Mouse (Mus musculus): ENCODE measurements around the gene Arid4a.

The Arid4a gene

DNA sequence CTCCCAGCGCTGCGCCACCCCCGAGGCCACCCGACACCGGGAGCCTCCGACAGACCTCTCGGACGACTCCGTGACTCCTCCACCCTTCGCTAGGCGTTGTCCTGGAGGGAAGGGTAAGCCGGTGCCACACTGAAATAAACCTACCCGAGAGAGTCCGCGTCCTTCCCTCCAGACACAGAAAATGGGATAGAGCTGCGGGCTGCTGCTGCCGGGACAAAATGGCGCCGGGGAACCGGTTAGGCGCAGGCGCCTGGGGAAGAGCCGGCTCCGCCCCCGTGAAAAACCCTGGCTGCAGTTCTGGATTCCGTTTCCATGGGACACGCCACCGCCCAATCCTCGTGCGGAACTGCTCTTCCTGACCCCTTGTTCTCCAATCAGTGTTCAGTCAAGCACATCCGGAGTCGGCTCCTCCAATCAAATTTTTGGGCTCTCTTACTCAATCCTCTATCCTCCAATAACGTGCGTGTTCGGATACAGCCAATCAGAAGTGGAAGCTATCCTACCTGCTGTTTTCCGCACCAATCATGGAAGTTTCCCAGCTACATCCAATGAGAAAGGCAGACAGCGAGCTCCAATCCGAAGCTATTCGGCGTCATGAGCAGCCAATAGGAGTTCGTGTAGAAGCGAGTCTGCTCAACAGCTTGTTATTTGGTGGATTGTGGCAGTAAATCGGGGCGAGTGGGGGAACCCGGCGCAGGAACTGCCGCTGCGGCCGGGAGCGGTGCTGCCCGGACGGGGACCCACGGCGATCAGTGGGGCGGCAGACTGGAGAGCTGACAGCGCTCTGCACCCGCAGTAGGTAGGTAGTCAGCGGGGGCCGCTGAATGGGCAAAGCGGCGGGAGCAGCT, at the start of gene Arid4a:
Gene Arid4a (plus strand): TSS at position 628 of the 848 bp plus-strand sequence.
- DNase-seq (ENCODE audit: low spot score), result peak; percentile 100

DNA sequence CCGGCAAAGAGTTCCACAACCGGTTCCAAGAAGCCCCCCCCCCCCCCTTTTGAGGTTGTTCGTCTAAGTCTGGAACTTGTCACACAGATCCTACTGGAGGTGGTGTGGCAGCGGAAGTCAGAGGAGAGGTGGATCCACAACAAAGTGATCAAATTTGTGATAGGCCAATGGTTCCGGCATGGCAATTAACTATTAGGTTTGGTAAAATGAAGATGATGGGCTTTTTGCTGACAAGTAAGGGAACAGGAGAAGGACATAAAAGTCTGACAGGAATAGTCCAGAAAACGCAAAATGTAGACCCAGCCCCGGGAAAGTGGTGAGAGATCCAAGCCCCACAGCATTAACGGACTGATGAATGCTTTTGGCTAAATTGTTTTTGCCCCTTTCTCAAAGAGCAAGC, 48.2 kb upstream of the Arid4a start:
- no peak for DNase-seq (ENCODE audit: low spot score)

DNA sequence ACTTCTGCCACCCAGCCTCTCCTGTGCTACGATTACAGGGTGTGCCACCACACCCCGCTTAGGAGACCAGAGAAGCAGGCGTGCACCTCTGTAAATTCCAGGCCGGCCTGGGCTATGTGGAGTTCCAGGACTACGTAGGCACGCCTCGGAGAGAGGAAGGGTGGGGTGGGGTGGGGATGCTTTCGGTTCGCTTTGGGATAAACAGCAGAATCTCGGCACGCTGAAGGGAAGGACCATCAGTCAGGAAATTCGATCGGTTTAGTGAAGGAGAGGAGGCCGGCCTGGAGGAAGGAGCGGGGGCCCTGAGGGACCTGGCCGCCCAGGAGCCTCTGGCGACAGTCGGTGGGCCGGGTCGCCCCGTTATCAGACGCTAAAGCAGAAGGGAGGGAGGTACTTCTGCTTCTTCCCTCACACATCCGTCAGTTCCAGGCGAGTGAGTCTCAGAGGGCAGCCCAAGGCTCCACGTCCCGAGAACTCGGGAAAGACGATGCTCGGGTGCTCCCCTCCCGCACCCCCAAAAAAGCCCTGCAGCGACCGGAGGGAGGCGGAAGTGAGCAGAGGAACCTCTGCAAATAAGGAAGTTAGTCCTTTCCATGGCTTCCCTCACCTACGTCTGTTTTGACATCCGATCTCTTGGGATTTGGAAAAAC, 47.5 kb upstream of the Arid4a start:
- peak; percentile 60 for DNase-seq (ENCODE audit: low spot score)

DNA sequence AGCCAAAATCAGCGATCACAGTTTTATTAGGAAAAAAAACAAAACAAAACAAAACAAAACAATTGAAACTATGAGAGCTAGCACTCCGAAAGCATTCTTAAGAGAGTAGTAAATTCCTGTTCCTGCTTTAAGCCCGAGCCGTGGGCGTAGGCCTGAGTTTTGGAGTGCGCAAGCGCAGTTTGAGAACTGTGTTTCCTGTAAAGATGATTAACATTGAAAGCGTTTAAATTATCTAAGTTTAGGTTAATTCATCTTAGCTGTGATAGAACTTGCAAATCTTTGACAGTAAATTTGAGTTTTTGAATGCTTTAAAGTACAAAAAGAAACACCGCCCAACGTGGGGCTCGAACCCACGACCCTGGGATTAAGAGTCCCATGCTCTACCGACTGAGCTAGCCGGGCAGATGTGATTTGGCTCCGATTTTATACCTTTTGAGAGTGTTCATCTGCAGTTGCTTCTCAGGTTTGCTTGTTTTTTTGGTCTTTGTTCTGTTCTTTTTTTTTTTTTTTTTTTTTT, 46.9 kb upstream of the Arid4a start:
- peak; percentile 81 for DNase-seq (ENCODE audit: low spot score)

DNA sequence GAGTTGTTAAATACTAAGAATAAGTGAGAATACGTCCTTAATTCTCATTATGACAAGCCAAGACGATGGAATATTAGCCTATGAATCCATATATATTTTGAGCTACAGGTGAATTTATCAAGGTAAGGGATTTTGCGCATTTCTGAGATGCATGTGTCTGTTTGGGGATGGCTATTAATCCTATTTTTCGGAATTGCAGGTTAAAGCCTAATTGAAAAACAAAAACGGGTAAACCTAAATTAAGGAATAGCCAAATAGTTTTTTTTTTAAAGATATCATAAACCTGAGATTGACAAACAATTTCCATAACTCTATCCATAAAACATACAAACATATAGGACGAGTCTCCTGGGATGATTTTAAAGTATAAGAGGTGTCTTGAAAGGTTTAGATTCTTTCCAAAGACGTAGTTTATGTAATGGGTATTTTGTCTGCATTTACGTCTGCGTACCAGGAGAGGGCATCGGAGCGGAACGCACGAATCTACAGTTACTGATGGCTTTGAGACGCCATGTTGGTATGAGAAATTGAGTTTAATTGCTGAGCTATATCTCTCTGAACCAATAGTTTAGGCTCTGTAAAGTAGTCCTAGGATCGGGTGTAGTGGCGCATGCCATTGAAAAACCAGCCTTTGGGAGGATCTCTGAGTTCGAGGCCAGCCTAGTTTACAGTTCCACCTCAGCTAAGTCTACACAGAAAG, 46.2 kb upstream of the Arid4a start:
- peak; percentile 54 for DNase-seq (ENCODE audit: low spot score)

DNA sequence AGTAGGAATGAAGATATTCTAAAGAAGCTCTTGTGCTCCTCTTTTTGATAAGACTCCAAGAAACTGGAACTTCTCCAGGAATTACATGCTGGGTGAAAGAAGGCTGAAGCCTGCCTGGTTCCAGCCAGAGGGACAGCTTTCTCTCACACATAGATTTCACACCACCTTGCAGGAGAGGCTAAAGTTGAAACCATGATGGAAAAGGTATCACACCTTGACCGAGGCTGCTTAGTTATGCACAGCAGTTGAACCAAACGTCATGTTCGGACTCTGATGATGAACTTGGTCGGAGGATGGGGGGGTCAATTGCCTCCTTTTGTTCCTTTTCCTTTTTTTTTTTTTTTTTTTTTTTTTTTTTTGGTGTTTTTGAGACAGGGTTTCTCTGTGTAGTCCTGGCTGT, 42.0 kb upstream of the Arid4a start:
- no peak for DNase-seq (ENCODE audit: low spot score)

DNA sequence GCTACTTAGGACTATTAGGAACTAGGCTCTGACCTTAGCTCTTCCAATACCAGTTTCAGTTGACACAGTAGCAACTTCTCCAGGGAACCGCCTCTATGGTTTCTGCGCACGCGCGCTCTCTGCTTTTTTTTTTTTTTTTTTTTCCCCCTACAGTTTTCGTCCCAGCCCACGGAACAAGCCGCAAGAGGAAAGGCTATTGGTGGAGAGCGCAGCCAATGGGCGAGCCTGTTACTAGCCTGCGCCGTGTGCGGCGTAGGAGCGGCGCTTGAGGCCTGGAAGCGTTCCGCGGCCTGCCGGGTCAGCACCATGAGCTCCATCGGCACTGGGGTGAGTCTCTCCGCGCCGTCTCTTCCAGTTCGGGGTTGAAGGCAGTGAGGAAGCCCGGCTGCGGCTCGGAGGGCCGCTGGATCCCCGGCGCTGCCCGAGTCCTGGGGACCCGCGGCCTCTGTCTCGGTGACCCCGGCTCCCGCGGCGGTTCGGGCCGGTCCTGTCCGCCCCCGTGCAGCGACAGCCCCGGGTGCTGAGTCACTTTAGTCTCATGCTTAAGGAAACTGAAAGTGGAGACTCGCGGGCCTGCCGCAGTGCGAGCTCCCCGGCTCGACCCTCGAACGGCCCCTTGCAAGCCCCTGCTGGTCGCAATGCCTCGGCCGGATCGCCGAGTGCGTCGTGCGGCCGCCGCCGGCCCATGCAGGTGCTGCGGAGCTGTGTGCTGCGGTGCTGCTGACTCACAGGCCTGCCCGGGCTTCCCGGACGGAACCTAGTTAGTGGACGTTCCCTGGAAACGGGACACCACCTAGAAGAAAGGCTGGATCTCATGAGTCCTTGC, 41.1 kb upstream of the Arid4a start, which contains the start of gene Psma3:
Gene Psma3 (plus strand): TSS at position 181 of the 826 bp plus-strand sequence.
- peak; percentile 88 for DNase-seq (ENCODE audit: low spot score)

DNA sequence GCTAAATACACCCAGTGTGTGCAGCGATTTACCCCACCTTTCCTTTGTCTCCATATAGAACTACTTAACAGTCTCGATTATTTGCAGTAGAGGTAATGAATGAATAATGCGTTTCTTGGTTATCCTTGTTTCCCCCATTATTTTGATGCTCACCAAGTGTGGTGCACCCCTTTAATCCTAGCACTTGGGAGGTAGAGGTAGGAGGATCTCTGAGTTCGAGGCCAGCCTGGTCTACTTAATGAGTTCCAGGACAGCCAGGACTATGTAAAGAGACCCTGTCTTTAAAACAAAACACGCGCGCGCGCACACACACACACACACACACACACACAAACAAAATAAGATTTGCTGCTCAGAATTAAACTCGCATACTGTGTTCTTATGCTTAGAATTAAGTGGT, 40.4 kb upstream of the Arid4a start:
- no peak for DNase-seq (ENCODE audit: low spot score)

DNA sequence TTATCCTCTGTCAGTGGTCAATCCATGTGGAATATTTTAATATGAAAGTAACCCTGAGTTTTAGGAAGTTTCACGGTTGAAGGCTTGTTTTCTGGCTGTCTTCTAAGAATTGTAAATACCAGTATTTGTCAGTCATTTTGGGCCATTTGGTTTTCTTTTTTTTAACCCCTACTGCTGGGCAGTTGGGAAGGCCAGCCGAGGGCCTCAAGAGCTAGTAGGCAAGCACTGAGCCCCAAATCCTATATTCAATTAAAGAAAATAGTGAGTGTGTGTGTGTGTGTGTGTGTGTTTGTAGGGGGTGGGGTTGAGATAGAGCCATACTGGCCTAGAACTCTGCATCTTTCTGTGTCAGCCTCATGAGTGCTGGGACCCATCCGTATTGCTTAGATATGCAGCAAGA, 39.9 kb upstream of the Arid4a start:
- no peak for DNase-seq (ENCODE audit: low spot score)

DNA sequence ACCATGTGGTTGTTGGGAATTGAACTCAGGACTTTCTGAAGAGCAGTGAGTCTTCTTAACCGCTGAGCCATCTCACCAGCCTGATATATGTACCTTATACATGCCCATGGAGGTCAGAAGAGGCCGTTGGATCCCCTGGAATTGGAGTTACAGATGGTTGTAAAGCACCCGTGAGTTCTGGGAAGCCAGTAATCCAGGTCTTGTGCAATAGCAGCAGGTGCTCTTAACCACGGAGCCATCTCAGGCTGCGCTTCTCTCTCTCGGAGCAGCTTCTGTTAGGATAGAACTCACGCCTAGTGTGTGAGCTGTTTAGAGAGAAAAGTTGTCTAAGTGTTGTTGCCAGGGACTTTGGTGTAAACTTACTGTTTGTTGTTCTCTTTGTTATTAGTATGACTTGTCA, 37.4 kb upstream of the Arid4a start:
- no peak for DNase-seq (ENCODE audit: low spot score)

DNA sequence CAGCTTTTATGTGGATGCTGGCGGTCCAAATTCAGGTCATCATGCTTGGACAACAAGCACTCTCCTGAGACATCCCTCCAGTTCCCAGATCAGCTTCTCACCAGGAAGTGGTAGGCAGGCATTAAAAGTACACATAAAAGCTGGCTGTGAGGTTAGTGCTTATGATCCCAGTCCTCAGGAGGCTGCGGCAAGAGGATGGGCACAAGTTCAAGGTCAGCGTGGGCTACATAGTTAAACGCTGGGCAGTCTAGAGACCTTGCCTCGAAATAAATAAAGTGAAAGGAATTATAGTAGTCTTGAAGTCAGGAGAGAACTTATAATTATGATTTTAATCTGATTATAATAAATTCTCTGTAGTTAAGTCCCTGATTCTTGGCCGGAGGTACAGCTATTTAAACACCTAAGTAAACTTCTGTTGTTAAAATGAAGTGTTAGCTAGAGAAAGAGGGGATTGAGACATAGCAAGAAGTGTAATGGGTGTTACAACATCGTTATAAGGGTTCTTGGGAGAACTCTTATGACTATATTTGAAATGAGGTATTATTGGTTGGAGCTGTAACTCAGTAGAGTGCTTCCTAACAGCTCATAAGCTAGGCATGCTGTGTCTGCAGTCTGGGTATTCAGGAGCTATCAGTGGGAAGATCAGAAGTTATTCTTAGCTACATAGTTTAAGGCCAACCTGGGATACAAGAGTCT, 30.8 kb upstream of the Arid4a start:
- DNase-seq (ENCODE audit: low spot score), result no peak

DNA sequence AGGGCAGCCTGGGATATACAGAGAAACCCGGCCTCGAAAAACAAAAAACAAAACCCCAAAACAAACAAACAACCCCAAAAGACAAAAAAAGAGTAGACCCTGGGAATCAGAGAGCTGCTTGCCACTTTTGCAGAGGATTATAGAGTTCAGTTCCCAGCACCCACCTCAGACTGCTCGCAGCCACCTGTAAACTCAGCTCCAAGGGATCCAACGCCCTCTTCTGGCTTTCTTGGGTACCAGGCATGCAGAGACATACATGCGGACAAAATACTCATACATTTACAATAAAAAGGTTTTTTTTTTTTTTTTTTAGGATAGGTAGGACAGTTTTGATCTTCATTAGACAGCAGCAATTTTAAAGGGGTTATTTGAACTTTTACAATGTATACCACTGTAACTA, 18.6 kb upstream of the Arid4a start:
- DNase-seq (ENCODE audit: low spot score), result no peak

DNA sequence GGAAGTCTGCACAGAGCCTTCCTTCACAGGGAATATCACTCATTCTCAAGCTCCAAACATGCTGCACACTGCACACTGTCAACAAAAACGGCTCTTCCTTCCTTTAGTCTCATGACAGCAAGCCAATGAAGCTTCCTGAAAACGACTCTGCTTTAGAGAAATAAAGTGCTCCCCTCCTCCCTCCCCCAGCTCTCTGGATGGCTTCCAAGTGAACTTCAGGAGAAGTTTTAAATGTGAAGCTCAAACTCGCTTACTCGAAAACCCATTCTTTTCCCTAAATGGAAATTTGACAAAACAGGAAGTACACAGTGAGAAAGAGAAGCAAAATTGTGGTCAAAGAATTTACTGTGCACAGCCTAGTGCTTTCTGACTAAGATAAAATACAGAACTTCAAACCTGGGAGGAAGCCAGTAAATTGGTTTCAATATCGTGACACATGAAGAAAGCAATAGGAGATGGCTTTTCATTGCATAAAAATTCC, 16.3 kb upstream of the Arid4a start:
- no peak for DNase-seq (ENCODE audit: low spot score)

DNA sequence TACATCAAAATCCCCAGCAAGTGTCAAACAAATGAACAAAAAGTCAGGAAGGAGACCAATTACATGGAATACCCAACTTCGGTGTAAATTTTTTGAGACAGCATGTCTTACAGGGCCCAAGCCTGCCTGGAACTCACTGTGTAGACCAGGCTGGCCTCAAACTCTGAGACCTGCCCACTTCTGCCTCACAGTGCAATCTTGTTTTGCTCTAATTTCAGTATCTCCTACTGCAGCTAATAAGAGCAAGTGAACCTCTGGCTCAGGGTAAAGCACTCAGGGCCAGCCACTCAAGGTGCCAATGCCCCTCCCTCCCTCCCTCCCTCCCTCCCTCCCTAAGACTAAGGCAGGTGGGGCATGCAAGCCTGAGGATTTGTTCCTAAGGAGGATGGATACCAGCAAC, 15.4 kb upstream of the Arid4a start:
- no peak for DNase-seq (ENCODE audit: low spot score)

DNA sequence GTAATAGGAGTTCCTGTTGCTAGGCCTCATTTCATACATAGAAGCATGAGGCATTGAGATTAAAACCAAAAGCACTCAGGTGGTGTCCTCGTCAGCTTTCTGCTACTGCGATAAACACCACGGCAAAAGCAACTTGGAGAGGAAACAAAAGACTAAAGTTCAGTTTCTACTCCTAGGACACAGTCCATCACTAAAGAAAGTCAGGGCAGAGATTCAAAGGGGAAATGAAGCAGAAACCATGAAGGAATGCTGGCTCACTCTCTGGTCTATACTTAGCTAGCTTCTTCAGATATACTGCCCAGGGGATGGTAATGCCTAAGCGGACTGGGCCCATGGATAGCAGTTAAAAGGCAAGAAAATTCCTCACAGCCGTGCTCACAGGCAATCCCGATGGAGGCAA, 14.3 kb upstream of the Arid4a start:
- no peak for DNase-seq (ENCODE audit: low spot score)

DNA sequence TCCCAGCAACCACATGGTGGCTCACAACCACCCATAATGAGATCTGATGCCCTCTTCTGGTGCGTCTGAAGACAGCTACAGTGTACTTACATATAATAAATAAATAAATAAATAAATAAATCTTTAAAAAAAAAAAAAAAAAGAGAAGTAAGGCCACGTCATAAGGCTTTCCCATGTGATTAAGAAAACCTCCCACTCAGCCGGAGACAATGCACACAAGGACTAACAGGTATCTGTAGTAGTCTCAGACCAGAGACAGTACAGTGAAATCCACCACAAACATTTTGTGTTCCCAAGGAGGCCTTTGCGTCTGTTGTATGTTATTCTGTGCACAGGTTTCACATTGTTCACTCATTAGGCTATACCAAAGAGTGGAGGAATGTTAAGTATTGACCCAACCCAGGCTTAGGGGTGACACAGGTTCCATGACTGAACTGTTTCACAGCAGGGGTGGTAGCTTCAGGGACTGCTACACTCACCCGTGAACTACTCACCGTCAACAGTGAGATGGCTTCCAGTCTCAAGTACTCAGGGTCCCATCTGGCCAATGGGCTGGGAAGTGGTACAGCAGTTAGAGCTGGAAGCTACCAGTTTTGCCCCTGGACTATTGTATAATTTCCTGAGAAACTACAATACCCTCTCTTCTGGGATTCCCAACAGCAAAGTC, 11.9 kb upstream of the Arid4a start:
- DNase-seq (ENCODE audit: low spot score), result no peak

DNA sequence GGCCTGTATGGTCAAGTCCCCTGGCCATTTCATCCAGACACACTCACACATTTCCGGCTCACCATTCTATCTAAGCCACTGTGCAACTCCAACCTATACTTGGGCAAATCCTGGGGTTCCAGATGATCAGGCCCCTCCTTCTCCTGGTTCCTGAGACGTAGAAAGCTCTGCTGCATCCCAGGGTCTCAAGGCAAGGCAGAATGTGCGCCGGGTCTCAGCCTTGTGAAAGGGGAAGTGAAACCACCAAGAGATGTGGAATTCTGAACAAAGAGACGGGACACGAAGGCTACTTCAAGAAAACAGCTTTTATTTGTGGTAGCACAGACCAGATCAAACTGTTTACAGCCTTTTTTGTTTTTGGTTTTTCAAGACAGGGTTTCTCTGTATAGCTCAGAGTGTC, 9.6 kb upstream of the Arid4a start:
- no peak for DNase-seq (ENCODE audit: low spot score)

DNA sequence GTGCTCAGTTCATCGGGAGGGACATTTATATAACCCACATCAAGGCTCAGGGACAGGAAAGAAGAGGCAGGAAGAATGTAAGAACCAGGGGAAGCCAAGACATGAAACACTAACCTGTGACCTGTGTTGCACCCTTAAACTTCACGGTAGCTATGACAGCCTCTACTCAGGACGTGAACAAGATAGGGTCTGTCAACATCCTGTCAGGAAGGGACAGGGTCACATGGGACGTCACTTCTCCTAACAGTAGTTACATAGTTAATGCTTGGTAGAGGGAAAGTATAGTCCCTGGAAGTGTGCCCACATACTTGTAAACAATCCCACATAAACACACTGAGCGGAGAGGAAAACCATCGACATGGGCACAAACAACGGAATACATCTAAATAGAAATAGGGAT, 8.9 kb upstream of the Arid4a start:
- DNase-seq (ENCODE audit: low spot score), result no peak

DNA sequence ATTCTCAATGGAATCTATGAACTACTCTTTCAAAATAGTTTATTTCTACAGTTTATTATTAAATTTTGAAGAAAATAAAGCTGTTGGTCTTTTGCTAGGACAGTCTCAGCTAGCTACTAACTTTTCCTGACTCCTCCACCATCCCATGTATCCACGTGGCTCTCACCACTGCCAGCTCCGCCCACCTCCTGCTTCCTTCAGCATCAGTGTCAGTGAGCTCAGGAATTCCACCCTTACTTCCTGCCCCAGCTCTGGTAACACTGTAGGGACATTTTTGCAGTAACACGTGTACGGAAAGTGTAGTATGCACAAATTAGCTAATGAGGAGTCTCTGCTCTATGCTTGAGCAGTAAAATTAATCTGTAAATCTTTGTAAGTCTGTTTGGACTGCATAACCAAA, 6.0 kb upstream of the Arid4a start:
- no peak for DNase-seq (ENCODE audit: low spot score)

DNA sequence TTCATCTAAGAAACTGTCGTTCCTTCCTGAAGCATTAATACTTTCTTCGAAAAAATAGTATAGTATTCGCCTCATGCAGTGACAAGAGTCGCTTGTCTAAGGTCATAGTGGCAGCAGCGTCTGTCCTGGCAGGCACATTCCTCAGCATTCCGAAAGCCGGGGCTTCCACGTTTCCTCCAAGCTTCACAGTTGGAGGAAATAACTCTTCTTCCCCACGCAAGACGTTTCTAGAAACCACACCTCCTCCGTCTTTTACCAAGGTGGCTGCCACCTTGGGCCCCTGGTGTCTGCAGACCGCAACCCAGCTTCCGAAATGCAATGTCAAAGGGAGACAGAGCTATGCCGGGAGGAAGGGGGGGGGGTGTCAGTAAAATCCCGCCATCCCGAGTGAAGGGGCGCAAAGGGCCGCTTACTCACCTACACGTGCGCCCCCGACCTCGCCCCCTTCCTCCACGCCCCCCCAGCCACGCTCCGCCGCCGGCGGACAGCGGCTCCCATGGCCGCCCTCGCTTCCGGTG, 886 bp upstream of the Arid4a start:
- DNase-seq (ENCODE audit: low spot score), result no peak

DNA sequence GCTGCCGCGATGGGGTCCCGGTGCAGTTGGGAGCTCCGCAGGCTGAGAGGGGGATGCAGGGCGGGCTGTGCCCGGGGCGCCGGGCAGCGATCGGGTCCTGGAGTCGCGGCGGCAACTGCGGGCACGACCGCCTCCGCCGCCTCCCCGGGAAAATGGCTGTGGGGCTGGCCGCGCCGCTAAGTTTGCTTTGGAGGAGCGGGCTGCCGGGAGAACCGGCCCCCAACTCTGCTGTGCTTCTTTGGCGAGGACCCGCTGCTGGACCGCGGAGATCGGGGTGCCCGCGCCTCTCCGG, 367 bp downstream of the Arid4a start:
- DNase-seq (ENCODE audit: low spot score), result no peak
